Mouse (Mus musculus) intestine, embryonic 16.5 days (tissue): ENCODE measurements at regions not wholly inside any gene's neighbourhood (a gene's known extent, or its start where the extent isn't known, plus 50 kb on each side); places are given as distances from the start of the nearest gene placed in this dataset.

Source experiments
- ATAC-seq: fragments of 200-750 bp; cut with Nextera tagmentation; 2 replicates; pipeline ENCODE4 v1.8.0; 2017; ENCODE audit warnings: moderate TSS enrichment, moderate library complexity
- H3K27ac ChIP-seq: fragments of 300-500 bp; sonication (generic); 2 replicates; pipeline ENCODE4 v1.5.1; 2014; ENCODE audit warnings: mild to moderate bottlenecking, low read length
- H3K27me3 ChIP-seq: fragments of 300-500 bp; sonication (generic); replicated peaks from 2 replicates; pipeline ENCODE4 v1.6.1; 2014; ENCODE audit warnings: low read length, control low read depth, mixed read lengths; ENCODE audit not compliant: control insufficient read depth, insufficient read depth
- H3K36me3 ChIP-seq: fragments of 300-500 bp; sonication (generic); 2 replicates; pipeline ENCODE4 v1.6.1; 2014; ENCODE audit warnings: low read length, control low read depth; ENCODE audit not compliant: control insufficient read depth, insufficient read depth
- H3K4me1 ChIP-seq: fragments of 300-500 bp; sonication (generic); 2 replicates; pipeline ENCODE4 v1.6.1; 2014; ENCODE audit warnings: low read length, control low read depth, mixed read lengths; ENCODE audit not compliant: control insufficient read depth, insufficient read depth
- H3K4me2 ChIP-seq: fragments of 300-500 bp; sonication (generic); 2 replicates; pipeline ENCODE4 v1.6.1; 2014; ENCODE audit warnings: low read depth, low read length, control low read depth
- H3K4me3 ChIP-seq: fragments of 300-500 bp; sonication (generic); 2 replicates; pipeline ENCODE4 v1.5.1; 2014; ENCODE audit warnings: mild to moderate bottlenecking, low read length
- H3K9ac ChIP-seq: fragments of 300-500 bp; sonication (generic); 2 replicates; pipeline ENCODE4 v1.6.1; 2014; ENCODE audit warnings: low read depth, low read length
- H3K9me3 ChIP-seq: fragments of 300-500 bp; sonication (generic); 2 replicates; pipeline ENCODE4 v1.6.1; 2016; ENCODE audit warnings: low read length, control low read depth; ENCODE audit not compliant: control insufficient read depth
- WGBS: fragments of 180-500 bp; shearing (Covaris S2); extraction: QIAGEN DNeasy Blood & Tissue Kit; methylation state at CpG from one replicate; pipeline ENCODE4 v1.1.7; 2014; 5-methylcytosine and 5-hydroxymethylcytosine counted together

DNA sequence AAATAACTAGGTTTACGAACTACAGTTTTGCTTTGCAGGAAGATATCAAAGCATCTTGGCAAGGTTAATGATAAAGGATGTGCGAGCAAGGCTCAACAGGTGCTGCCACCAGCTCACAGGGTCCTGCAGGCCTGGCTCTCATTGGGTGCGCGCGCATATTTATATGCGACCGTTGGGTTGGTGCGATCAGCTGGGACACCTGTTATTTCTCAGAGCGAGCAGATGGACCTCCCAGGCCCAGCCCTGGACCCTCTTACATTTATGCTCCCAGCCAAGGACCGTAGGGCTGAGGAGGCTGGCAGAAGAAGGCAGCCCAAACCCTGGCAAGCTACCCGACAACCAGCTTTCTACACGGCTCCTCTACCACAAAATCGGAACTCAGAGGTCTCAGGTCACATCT, 260.8 kb downstream of the Actr3 start:
- no peak overlapping the region for H3K4me2 ChIP-seq
- no peak overlapping the region for H3K4me3 ChIP-seq
- no peaks in the 10 kb centered on the region for H3K9me3 ChIP-seq
- H3K36me3 ChIP-seq: no peaks in the 10 kb centered on the region
- H3K27ac ChIP-seq: no peak overlapping the region
- no peak for ATAC-seq
- H3K4me1 ChIP-seq: no peaks in the 10 kb centered on the region
- WGBS: 89% methylated on average over 13 of the region's 13 CpGs
- no peak overlapping the region for H3K9ac ChIP-seq
- H3K27me3 ChIP-seq: no peaks in the 10 kb centered on the region

DNA sequence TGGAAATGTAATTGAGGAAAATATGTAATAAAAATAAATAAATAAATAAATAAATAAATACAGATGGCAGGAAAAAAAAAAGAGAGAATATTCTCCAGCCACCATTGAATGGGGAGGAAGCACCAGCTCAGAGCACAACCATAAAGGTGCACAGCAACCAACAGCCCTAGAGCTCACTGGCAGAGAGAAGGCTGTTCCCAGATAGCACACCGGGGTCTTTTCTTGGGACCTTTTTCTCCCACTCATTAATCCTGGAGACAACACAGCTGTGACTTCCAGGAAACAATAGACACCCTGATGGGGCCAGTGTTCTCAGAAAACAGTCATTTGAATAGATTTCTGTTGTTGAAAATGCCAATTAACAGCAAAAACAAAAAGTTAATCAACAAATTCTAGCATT, 263.1 kb downstream of the Actr3 start:
- Histone ChIP-seq H3K27ac (no peak overlapping the region), H3K4me1 (no peaks in the 10 kb centered on the region), H3K4me2 (no peak overlapping the region), H3K9me3 (no peaks in the 10 kb centered on the region), H3K4me3 (no peak overlapping the region), H3K27me3 (no peaks in the 10 kb centered on the region), H3K36me3 (no peaks in the 10 kb centered on the region), H3K9ac (no peak overlapping the region)
- no peak for ATAC-seq
- 57% methylated on average over 1 of the region's 1 CpGs for WGBS

DNA sequence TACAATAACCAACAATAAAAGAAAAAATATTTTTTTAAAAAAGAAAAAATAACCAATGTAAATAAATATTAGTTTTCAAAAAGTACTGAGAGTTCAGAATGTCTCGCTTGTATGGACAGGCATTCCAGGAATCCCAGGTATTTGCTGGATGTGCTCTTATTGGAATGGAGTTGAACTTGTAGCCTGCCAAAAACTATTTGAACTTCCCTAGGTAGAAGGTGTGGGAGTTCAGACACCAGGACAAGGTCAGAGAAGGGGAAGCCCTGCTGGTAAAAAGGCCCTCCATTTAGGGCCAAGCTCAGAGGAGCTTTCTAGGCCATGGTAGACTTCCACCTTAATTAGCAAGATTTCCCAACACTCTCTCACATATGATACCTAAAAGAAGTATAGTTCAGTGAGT, 270.3 kb downstream of the Actr3 start:
- no peaks in the 10 kb centered on the region for H3K9me3 ChIP-seq
- 78% methylated on average over 1 of the region's 1 CpGs for WGBS
- no peak overlapping the region for H3K27ac ChIP-seq
- H3K4me1 ChIP-seq: no peaks in the 10 kb centered on the region
- no peak for ATAC-seq
- H3K9ac ChIP-seq: no peak overlapping the region
- no peak overlapping the region for H3K4me3 ChIP-seq
- no peak overlapping the region for H3K4me2 ChIP-seq
- H3K36me3 ChIP-seq: no peaks in the 10 kb centered on the region
- no peaks in the 10 kb centered on the region for H3K27me3 ChIP-seq

DNA sequence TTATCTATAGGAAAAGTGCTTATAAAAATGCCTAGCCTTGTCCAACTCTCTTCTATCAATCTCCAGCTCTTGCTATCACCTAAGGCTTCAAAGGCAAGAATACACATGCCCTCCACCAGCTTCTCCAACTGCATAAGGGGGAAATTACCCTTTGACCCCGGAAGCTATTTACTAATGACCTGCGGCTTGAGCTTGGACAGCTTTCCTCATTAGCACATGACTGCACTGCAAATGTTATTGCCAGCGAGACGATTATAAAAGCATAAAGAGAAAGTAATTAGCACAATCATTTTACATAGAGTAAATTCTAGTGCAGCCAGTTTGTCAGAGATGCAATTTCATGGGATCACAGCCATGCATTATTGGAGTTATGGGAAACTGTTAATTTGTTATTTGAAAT, 277.0 kb downstream of the Actr3 start:
- Histone ChIP-seq H3K9ac (no peak overlapping the region), H3K4me1 (no peaks in the 10 kb centered on the region), H3K4me2 (no peak overlapping the region), H3K36me3 (no peaks in the 10 kb centered on the region), H3K27me3 (no peaks in the 10 kb centered on the region), H3K4me3 (no peak overlapping the region), H3K27ac (no peak overlapping the region), H3K9me3 (no peaks in the 10 kb centered on the region)
- 79% methylated on average over 4 of the region's 4 CpGs for WGBS
- ATAC-seq: no peak

DNA sequence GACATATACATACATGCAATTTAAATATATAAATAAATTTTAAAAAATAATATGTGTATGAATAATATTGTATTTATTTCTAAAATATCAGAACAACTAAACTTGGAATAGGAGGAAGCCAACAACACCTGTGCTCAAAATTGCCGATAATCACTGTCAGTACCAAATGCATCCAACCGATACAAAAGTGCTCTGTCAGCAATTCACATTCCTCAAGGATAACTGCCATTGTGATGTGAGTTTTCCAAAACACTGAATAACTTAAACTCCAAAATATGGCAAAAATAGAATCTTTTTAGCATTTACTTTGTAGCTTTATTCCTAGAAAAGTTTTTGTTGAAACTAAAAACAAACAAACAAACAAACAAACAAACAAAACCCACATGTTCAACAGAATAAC, 279.4 kb downstream of the Actr3 start:
- H3K4me3 ChIP-seq: no peak overlapping the region
- H3K4me1 ChIP-seq: no peaks in the 10 kb centered on the region
- no peaks in the 10 kb centered on the region for H3K27me3 ChIP-seq
- no peak overlapping the region for H3K27ac ChIP-seq
- no peaks in the 10 kb centered on the region for H3K36me3 ChIP-seq
- no peak overlapping the region for H3K9ac ChIP-seq
- ATAC-seq: no peak
- H3K9me3 ChIP-seq: no peaks in the 10 kb centered on the region
- H3K4me2 ChIP-seq: no peak overlapping the region
- 99% methylated on average over 2 of the region's 2 CpGs for WGBS

DNA sequence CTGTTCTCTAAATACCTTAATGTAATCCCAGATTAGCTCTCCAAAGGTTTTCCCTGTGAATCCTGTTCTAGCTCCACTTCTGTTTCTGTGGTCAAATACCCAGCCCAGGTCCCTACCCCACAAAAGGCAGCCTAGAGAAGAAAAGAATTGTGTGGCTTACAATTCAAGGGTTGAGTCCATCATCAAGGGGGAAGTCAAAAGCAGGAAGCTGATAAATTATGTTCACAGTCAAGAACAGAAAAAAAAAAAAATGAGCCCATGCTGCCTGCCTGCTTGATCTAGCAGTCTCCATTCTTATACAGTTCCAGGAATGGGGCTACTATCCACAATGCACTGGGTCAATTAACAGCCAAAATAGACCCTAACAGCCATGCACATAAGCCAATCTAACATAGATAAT, 285.7 kb downstream of the Actr3 start:
- Histone ChIP-seq H3K4me1 (no peaks in the 10 kb centered on the region), H3K9ac (no peak overlapping the region), H3K36me3 (no peaks in the 10 kb centered on the region), H3K27ac (no peak overlapping the region), H3K27me3 (no peaks in the 10 kb centered on the region), H3K4me3 (no peak overlapping the region), H3K4me2 (no peak overlapping the region), H3K9me3 (no peaks in the 10 kb centered on the region; the same call in 1 of the 2 replicates)
- ATAC-seq: no peak

DNA sequence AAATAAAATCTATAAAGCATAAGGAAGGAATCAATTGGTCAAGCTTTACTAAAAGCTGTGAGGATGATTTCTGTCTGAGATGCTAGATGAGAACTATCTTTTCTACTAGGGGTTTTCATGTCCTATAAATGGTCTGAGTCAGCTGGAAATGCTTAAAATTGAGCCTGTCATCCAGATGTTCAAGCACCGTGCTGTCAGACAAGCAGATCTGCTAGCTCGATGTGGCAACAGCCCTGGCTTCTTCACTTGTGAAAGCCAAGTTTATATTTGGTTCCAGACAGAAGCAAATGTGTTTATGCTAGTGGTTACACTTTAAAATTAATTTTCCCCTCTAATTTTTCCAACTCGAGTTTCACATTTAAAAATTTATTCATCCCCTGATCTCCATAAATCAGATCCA, 311.7 kb downstream of the Actr3 start:
- Histone ChIP-seq H3K36me3 (no peaks in the 10 kb centered on the region), H3K27ac (no peak overlapping the region), H3K4me1 (no peaks in the 10 kb centered on the region), H3K9me3 (no peaks in the 10 kb centered on the region), H3K4me3 (no peak overlapping the region), H3K4me2 (no peak overlapping the region), H3K9ac (no peak overlapping the region), H3K27me3 (no peaks in the 10 kb centered on the region)
- peak; percentile 31; the same call in 1 of the 2 replicates for ATAC-seq
- 54% methylated on average over 3 of the region's 3 CpGs for WGBS

DNA sequence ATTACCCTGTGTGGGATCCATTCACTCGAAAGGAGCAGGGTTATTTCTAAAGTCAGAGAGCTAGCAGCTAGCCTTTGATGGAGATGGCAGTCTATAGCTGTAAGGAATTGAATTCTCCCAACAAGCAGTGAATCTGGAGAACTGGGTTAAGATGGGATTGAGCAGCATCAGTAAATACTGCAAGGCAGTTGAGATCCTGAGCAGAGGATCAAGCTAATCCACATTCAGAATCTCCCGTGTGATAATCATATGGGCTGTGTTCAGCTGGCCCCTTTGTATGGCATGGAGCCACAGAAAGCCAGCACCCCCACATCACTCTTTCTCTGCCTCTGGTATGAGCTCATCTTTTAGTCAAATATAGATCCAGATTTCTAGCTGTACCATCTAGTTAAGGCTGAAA, 334.9 kb downstream of the Actr3 start:
- 76% methylated on average over 2 of the region's 2 CpGs for WGBS
- H3K4me3 ChIP-seq: no peak overlapping the region
- H3K36me3 ChIP-seq: no peaks in the 10 kb centered on the region
- no peak overlapping the region for H3K4me2 ChIP-seq
- H3K9me3 ChIP-seq: no peaks in the 10 kb centered on the region
- no peak overlapping the region for H3K27ac ChIP-seq
- no peak overlapping the region for H3K9ac ChIP-seq
- no peak for ATAC-seq
- H3K27me3 ChIP-seq: no peaks in the 10 kb centered on the region
- no peaks in the 10 kb centered on the region for H3K4me1 ChIP-seq

DNA sequence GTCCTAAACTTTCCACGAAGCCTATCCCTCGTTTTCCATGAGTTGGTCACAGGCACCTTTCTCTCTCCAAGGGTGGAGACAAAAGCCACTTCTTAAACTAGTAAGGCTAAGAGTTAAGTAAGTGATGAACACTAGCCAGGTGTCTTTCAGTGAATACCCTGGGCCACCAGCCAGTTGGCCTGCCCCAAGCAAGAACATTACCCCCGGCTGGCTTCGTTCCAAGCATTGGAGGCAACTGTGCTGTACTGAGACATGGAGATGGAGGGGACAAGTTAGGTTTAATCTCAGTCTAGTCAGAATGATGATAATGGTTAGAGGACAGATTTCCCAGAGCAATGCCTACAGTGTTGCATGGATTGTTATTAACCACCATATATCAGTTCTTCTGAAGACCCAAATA, 350.6 kb downstream of the Actr3 start:
- ATAC-seq: no peak
- WGBS: 86% methylated on average over 4 of the region's 4 CpGs

DNA sequence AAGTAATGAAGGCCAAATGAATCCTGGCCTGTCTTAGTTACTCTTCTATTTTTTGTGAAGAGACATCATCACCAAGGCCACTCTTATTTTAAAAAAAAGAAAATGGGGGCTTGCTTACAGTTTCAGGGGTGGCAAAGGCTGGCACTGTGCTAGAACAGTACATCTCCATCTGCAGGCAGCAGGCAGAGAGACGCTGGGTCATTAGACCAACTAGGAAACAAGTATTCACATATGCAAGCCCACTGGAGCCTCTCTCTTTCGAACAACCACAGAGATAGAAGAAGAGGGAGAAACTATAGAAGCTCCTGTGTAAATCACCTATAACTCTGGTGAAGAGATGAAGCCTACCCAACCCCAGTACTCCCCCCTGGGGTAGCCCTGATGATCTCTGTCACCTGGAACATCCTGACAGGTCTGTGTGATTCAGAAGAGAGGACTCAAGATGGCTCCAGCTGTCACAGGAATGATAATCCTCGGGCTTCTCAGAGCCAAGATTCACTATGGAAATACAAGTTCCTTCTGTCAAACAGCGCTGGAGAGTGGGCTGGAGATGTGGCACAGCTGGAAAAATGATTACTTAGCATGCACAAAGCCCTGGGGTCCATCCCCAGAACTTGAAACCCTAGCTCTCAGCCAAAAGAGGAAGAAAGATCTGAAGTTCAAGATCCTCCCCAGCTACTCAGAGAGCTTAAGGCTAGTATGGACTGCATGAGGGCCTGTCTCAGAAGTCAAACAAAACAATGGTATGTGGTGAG, 395.8 kb downstream of the Actr3 start:
- H3K4me1 ChIP-seq: no peaks in the 10 kb centered on the region
- 0 out of 2 replicates have a peak overlapping the region, but pooled peaks have one; percentile 30 for H3K27ac ChIP-seq
- WGBS: 39% methylated on average over 4 of the region's 4 CpGs
- H3K9me3 ChIP-seq: no peaks in the 10 kb centered on the region
- H3K4me2 ChIP-seq: no peak overlapping the region
- no peak overlapping the region for H3K9ac ChIP-seq
- H3K36me3 ChIP-seq: no peaks in the 10 kb centered on the region
- no peak overlapping the region for H3K4me3 ChIP-seq
- H3K27me3 ChIP-seq: no peaks in the 10 kb centered on the region
- ATAC-seq: peak; percentile 77

More for the DNA sequence above, 350.6 kb downstream of the Actr3 start:
- Histone ChIP-seq H3K36me3 (no peaks in the 10 kb centered on the region), H3K27me3 (no peaks in the 10 kb centered on the region), H3K4me3 (no peak overlapping the region), H3K4me1 (no peaks in the 10 kb centered on the region), H3K9ac (no peak overlapping the region), H3K4me2 (no peak overlapping the region), H3K27ac (no peak overlapping the region), H3K9me3 (no peaks in the 10 kb centered on the region)
